Mouse (Mus musculus): ENCODE measurements at regions not wholly inside any gene's neighbourhood (a gene's known extent, or its start where the extent isn't known, plus 50 kb on each side); places are given as distances from the start of the nearest gene placed in this dataset.
"Not testable (repeated sequence)": the region's sequence is repeated elsewhere in the genome, so short reads cannot be mapped to it uniquely, and the experiment has no call there.

DNA sequence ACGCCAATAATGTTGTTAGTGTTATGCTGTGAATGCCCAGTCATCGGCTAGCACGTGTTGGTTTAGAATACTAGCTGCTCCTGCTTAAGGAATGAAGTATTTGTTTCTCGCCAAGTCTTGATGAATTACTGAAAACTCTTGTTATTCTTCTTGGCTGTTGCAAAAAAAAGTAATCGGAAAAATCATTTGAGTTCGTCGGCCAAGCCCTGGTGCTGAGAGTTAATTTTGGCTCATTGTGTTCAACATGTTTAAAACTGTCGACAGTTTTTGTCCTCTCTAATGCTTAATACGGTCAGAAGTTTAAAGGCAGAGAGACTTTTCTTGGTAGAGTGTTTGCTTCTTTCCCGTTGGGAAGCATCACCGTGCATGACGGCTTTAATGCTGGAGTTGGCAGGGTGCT is 68.8 kb downstream of the Dusp6 start:
- H3ac ChIP-seq (ENCODE audit: control insufficient read depth, insufficient read length, low read depth) = no peak overlapping the region
- no peaks in the 10 kb centered on the region for H3K79me3 ChIP-seq (ENCODE audit: low read depth)
- no peaks in the 10 kb centered on the region for H3K27me3 ChIP-seq (ENCODE audit: control insufficient read depth, insufficient read depth, insufficient read length)
- TF ChIP-seq CEBPB (IDR thresholded peaks at IDR 0.05; ENCODE audit: low read depth) = no peak
- no peaks in the 10 kb centered on the region for H3K79me2 ChIP-seq (ENCODE audit: control insufficient read depth, insufficient read depth)
- H3K4me3 ChIP-seq (ENCODE audit: insufficient read depth, poor library complexity, severe bottlenecking) = no peak overlapping the region
- no peaks in the 10 kb centered on the region for H3K36me3 ChIP-seq (ENCODE audit: control insufficient read depth, insufficient read depth)

DNA sequence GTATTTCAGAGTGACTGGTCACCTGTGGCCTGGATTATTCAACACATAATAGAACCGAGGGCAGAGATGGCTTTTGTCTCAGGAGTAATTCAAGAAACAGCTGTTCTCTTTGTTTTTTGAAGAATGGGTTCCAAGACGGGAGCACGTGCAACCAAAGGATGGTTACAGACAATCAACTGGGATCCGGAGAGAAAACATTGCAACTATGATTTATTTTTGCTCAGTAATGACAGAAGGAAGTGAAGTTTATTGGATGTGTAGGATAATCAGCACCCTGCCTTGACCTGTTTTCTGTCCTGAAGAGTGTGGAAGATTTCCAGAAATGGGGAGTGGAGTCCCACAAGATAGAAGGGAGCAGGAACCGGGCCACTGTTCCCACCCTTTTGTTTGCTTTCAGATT is 70.8 kb downstream of the Dusp6 start:
- TF ChIP-seq MYOG (IDR thresholded peaks at IDR 0.05; ENCODE audit: control insufficient read depth, extremely low read depth, insufficient read length) (no peak), USF1 (IDR thresholded peaks at IDR 0.05; ENCODE audit: low read depth) (no peak), FOSL1 (IDR thresholded peaks at IDR 0.05; ENCODE audit: insufficient read depth, low read length, poor library complexity, severe bottlenecking) (no peak), MYOD1 (IDR thresholded peaks at IDR 0.05; ENCODE audit: control insufficient read depth, insufficient read length, low read depth) (no peak), MAX (IDR thresholded peaks at IDR 0.05) (no peak), CTCF (IDR thresholded peaks at IDR 0.05; ENCODE audit: control insufficient read depth, insufficient read depth, insufficient read length) (no peak), CEBPB (IDR thresholded peaks at IDR 0.05; ENCODE audit: low read depth) (no peak)
- no peaks in the 10 kb centered on the region for H3K79me3 ChIP-seq (ENCODE audit: low read depth)
- H3ac ChIP-seq (ENCODE audit: control insufficient read depth, insufficient read length, low read depth) = no peak overlapping the region
- H3K27me3 ChIP-seq (ENCODE audit: control insufficient read depth, insufficient read depth, insufficient read length) = no peaks in the 10 kb centered on the region
- H3K36me3 ChIP-seq (ENCODE audit: control insufficient read depth, insufficient read depth) = no peaks in the 10 kb centered on the region
- no peak overlapping the region for H3K4me3 ChIP-seq (ENCODE audit: insufficient read depth, poor library complexity, severe bottlenecking)
- H3K79me2 ChIP-seq (ENCODE audit: control insufficient read depth, insufficient read depth) = no peaks in the 10 kb centered on the region

DNA sequence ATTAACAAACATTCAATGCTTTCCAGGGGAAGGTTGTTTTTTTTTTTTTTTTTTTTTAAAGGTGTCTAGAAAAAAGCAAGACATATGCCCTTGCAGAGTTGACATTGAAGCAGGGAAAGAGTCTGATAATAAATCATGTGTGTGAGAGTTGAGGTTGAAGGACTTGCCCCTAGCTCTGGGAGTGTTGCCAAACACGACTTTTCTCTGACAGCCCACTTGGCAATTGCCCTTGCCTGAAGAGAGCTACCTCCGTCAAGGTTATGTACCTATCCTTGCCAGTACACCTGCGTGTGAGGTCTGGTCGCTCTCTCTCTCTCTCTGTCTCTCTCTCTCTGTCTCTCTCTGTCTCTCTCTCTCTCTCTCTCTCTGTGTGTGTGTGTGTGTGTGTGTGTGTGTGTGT is 73.1 kb downstream of the Dusp6 start:
- Histone ChIP-seq H3K4me3 (ENCODE audit: insufficient read depth, poor library complexity, severe bottlenecking) (no peak overlapping the region), H3K27me3 (ENCODE audit: control insufficient read depth, insufficient read depth, insufficient read length) (no peaks in the 10 kb centered on the region), H3K79me3 (ENCODE audit: low read depth) (no peaks in the 10 kb centered on the region), H3ac (ENCODE audit: control insufficient read depth, insufficient read length, low read depth) (no peak overlapping the region), H3K36me3 (ENCODE audit: control insufficient read depth, insufficient read depth) (no peaks in the 10 kb centered on the region), H3K79me2 (ENCODE audit: control insufficient read depth, insufficient read depth) (no peaks in the 10 kb centered on the region)
- TF ChIP-seq FOSL1 (IDR thresholded peaks at IDR 0.05; ENCODE audit: insufficient read depth, low read length, poor library complexity, severe bottlenecking) (no peak), USF1 (IDR thresholded peaks at IDR 0.05; ENCODE audit: low read depth) (no peak), CTCF (IDR thresholded peaks at IDR 0.05; ENCODE audit: control insufficient read depth, insufficient read depth, insufficient read length) (no peak)

DNA sequence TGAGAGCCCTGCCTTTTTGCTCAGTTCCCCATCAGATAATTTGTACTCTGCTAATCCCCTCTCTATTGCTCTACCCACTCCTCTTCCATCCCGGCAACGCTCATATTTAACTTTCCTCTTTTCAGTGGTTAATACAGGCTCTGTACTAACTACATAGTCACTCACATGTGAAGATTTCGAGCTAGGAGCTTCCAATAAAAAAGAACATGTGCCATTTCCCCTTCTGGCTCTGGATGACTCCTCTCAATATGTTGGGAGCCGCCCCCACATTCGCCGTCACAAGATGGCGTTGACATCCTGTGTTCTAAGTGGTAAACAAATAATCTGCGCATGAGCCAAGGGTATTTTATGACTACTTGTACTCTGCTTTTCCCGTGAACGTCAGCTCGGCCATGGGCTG is 75.8 kb downstream of the Dusp6 start:
- H3K79me2 ChIP-seq (ENCODE audit: control insufficient read depth, insufficient read depth); H3K4me3 ChIP-seq (ENCODE audit: insufficient read depth, poor library complexity, severe bottlenecking); H3ac ChIP-seq (ENCODE audit: control insufficient read depth, insufficient read length, low read depth); H3K79me3 ChIP-seq (ENCODE audit: low read depth); H3K27me3 ChIP-seq (ENCODE audit: control insufficient read depth, insufficient read depth, insufficient read length); H3K36me3 ChIP-seq (ENCODE audit: control insufficient read depth, insufficient read depth): not testable (repeated sequence)

DNA sequence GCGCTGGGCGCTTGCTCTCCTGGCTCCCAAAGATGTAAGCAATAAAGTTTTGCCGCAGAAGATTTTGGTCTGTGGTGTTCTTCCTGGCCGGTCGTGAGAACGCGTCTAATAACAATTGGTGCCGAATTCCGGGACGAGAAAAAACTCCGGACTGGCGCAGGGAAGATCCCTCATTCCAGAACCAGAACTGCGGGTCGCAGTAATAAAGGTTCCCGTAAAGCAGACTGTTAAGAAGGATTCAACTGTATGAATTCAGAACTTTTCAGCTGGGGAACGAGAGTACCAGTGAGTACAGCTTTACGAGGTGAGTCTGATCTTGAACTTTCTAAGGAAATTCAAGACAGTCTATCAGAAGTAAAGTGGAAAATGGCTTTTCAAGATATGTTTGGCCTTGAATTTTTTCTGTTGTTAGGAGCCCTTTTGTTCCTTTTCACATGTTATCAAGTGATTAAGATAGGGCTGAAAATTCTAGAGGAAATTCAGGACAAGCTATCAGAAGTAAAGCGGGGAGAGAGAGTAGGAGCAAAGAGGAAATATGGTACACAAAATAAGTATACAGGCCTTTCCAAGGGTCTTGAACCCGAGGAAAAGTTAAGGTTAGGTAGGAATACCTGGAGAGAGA is 76.4 kb downstream of the Dusp6 start:
- H3K27me3 ChIP-seq (ENCODE audit: control insufficient read depth, insufficient read depth, insufficient read length); H3ac ChIP-seq (ENCODE audit: control insufficient read depth, insufficient read length, low read depth); H3K79me3 ChIP-seq (ENCODE audit: low read depth); H3K36me3 ChIP-seq (ENCODE audit: control insufficient read depth, insufficient read depth); H3K79me2 ChIP-seq (ENCODE audit: control insufficient read depth, insufficient read depth); H3K4me3 ChIP-seq (ENCODE audit: insufficient read depth, poor library complexity, severe bottlenecking): not testable (repeated sequence)

DNA sequence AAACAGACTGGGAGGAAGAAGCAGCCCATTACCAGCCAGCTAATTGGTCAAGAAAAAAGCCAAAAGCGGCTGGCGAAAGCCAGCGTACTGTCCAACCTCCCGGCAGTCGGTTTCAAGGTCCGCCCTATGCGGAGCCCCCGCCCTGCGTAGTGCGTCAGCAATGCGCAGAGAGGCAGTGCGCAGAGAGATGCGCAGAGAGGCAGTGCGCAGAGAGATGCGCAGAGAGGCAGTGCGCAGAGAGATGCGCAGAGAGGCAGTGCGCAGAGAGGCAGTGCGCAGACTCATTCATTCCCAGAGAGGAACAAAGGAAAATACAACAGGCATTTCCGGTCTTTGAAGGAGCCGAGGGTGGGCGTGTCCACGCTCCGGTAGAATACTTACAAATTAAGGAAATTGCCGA is 77.0 kb downstream of the Dusp6 start:
- H3ac ChIP-seq (ENCODE audit: control insufficient read depth, insufficient read length, low read depth); H3K79me2 ChIP-seq (ENCODE audit: control insufficient read depth, insufficient read depth); H3K36me3 ChIP-seq (ENCODE audit: control insufficient read depth, insufficient read depth); H3K27me3 ChIP-seq (ENCODE audit: control insufficient read depth, insufficient read depth, insufficient read length); H3K4me3 ChIP-seq (ENCODE audit: insufficient read depth, poor library complexity, severe bottlenecking); H3K79me3 ChIP-seq (ENCODE audit: low read depth): not testable (repeated sequence)

DNA sequence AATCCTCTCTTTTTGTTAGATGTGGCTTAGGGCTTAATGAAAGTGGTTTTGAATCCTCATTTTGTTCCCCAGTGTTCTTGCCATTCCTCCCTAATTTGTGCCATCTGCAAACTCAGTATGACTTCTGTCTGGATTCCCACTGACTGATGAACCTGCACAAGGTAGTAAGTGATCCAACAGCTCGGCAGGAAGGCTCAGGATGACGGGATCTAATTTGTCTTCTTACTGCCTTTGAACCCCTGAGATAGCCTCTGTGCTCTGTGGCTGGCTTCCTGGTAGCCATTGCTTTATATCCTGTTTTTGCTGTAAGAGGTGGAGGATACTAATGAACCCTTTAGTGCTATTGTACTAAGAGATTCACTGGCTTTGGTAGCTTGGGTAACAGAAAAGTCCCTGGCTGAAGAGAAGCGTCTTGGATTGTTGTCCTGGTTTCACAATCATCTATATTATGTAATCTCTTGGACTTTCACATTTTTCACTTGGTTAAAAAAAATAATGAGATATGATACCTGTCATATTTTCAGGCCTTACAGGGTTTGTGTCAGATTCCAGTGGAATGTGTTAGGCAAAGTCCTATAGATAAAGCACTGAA is 86.2 kb downstream of the Dusp6 start:
- Histone ChIP-seq H3K36me3 (ENCODE audit: control insufficient read depth, insufficient read depth) (no peaks in the 10 kb centered on the region), H3K27me3 (ENCODE audit: control insufficient read depth, insufficient read depth, insufficient read length) (no peaks in the 10 kb centered on the region), H3ac (ENCODE audit: control insufficient read depth, insufficient read length, low read depth) (no peak overlapping the region), H3K79me3 (ENCODE audit: low read depth) (no peaks in the 10 kb centered on the region), H3K79me2 (ENCODE audit: control insufficient read depth, insufficient read depth) (no peaks in the 10 kb centered on the region), H3K4me3 (ENCODE audit: insufficient read depth, poor library complexity, severe bottlenecking) (no peak overlapping the region)
- no peak for TF ChIP-seq USF1 (IDR thresholded peaks at IDR 0.05; ENCODE audit: low read depth)
- TF ChIP-seq MYOD1 (IDR thresholded peaks at IDR 0.05; ENCODE audit: control insufficient read depth, insufficient read length, low read depth) = no peak
- no peak for TF ChIP-seq CTCF (IDR thresholded peaks at IDR 0.05; ENCODE audit: control insufficient read depth, insufficient read depth, insufficient read length)
- TF ChIP-seq MAX (IDR thresholded peaks at IDR 0.05) = no peak
- no peak for TF ChIP-seq MYOG (IDR thresholded peaks at IDR 0.05; ENCODE audit: control insufficient read depth, extremely low read depth, insufficient read length)
- TF ChIP-seq CEBPB (IDR thresholded peaks at IDR 0.05; ENCODE audit: low read depth) = no peak
- no peak for TF ChIP-seq FOSL1 (IDR thresholded peaks at IDR 0.05; ENCODE audit: insufficient read depth, low read length, poor library complexity, severe bottlenecking)
